Mouse (Mus musculus) cerebellum, adult 2 months (tissue): Measurements from ENCODE around the gene Kat7. TPM values are rescaled to one million over a fixed set of nuclear protein-coding genes. Genes with fewer than 3 reads are reported as not detected.

Experiments
- DNase-seq, 2 experiments: peaks; one replicate each; pipeline ENCODE4 v3.0.0; 2021
- H3K27ac ChIP-seq: fragments of 200-500 bp; 2 replicates; pipeline ENCODE4 v1.5.1; 2012; ENCODE audit warnings: low read length, control low read depth, inconsistent platforms; ENCODE audit not compliant: insufficient read depth
- H3K27me3 ChIP-seq: fragments of 200-500 bp; 2 replicates; pipeline ENCODE4 v1.6.1; 2012; ENCODE audit warnings: inconsistent platforms, mild to moderate bottlenecking, low read length, moderate library complexity; ENCODE audit not compliant: control insufficient read depth, insufficient read depth
- H3K4me1 ChIP-seq: fragments of 200-500 bp; 2 replicates; pipeline ENCODE4 v1.6.1; 2011; ENCODE audit warnings: low read length; ENCODE audit not compliant: control insufficient read depth, insufficient read depth
- H3K4me3 ChIP-seq: fragments of 200-500 bp; replicated peaks from 2 replicates; pipeline ENCODE3; 2011; ENCODE audit warnings: mild to moderate bottlenecking, low read depth, low read length, control low read depth; ENCODE audit not compliant: insufficient read depth
- CTCF ChIP-seq: fragments of 200-500 bp; IDR thresholded peaks from 2 replicates; pipeline ENCODE4 v1.5.1; 2011; ENCODE audit warnings: low read depth, mild to moderate bottlenecking, control low read depth, low read length, moderate library complexity, borderline replicate concordance; ENCODE audit not compliant: insufficient read depth
- POLR2A ChIP-seq: fragments of 200-500 bp; IDR thresholded peaks from 2 replicates; pipeline ENCODE4 v1.6.1; 2011; ENCODE audit warnings: low read length, control low read depth, borderline replicate concordance; ENCODE audit not compliant: insufficient read depth
- WGBS: fragments of 180-500 bp; shearing (Covaris S2); methylation state at CpG from one replicate; pipeline ENCODE4 v1.1.7; 2018; 5-methylcytosine and 5-hydroxymethylcytosine counted together
- polyA plus RNA-seq: library from polyadenylated mRNA; depleted of rRNA; stranded (reverse); fragments of >200 nt; gene quantifications from 2 replicates; pipeline ENCODE4 v1.2.3, GENCODE M21; 2012; rRNA removed

The Kat7 gene
- polyA plus RNA-seq, 1 experiment: 68.5 TPM

DNA sequence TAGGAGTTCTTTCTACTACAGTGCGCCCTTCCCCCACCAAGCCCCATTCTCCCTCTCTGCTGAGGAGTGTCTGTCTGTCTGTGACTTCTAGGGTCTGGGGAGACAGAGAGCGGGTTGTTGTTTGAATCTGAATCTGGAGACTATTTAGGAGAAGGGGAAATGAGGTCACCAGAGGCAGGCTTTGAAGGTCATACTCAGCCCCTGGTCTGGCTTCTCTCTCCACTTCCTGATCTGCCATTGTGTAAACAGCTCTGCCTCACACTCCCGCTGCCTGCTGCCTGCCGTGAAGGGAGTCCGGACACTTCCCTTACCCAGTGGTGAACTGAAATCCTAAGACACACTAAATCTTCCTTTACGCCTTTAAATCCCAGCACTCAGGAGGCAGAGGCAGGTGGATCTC, 71.6 kb downstream of the Kat7 start:
- Histone ChIP-seq H3K27ac (no peak overlapping the region), H3K27me3 (no peaks in the 10 kb centered on the region), H3K4me1 (no peaks in the 10 kb centered on the region), H3K4me3 (no peak overlapping the region)
- no peak for DNase-seq
- no peak for TF ChIP-seq POLR2A
- no peak for TF ChIP-seq CTCF
- WGBS: 89% methylated on average over 6 of the region's 6 CpGs

DNA sequence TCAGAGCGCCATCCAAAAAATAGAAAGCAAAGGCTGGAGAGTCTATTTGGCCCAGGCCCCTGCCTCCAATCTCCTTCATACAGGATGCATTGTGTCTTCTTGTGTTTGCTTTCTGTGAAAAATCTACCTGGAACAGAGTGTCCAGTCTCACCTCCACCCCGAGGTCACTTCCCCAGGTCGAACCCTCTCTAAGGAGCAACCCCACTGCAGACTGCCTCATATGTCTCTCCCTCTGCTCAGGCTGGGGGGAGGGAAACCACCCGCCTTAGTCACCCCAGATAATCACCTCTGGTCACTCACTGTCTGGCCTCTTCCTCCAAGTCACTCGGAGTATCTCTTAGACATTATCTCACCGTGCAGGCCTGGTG, 77.7 kb downstream of the Kat7 start:
- 44% methylated on average over 6 of the region's 6 CpGs for WGBS
- Histone ChIP-seq H3K27ac (no peak overlapping the region), H3K4me3 (no peak overlapping the region), H3K4me1 (no peaks in the 10 kb centered on the region), H3K27me3 (no peaks in the 10 kb centered on the region)
- TF ChIP-seq POLR2A (no peak), CTCF (no peak)
- no peak for DNase-seq

DNA sequence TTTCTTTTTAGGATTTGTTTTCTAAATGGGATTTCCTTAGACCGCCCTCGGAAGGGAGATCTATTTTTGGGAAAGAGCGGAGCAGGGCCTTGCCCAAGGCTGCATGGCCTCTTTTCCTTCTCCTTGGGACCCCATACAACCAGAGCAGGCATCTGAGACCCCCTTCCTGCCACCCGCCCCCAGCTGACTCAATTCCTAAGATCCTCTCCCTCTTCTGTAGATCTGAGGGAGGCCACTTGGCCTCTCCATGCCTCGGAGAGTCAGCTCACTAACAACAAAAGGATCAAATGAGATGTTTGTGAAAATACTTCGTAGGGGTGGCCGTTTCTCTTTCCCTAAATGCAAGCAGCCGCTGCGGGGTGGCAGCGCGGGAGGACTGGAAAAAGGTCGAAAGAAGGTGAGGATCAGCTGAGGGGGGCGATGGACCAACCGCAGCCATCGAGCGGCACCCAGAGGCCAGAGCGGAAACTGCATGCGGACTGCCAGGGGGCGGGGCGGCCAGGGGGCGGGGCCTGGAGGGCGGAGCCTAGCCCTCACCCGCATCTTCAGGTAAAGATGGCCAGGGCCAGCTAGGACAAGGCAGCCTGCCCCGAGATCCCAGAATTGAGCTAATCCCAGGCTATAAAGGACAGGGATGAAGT, 78.2 kb downstream of the Kat7 start:
- WGBS: 15% methylated on average over 24 of the region's 24 CpGs
- H3K4me1 ChIP-seq: no peaks in the 10 kb centered on the region
- H3K4me3 ChIP-seq: no peak overlapping the region
- H3K27ac ChIP-seq: no peak overlapping the region
- TF ChIP-seq POLR2A (no peak), CTCF (peak; percentile 64)
- peak; percentile 55 to 79 for DNase-seq
- no peaks in the 10 kb centered on the region for H3K27me3 ChIP-seq

DNA sequence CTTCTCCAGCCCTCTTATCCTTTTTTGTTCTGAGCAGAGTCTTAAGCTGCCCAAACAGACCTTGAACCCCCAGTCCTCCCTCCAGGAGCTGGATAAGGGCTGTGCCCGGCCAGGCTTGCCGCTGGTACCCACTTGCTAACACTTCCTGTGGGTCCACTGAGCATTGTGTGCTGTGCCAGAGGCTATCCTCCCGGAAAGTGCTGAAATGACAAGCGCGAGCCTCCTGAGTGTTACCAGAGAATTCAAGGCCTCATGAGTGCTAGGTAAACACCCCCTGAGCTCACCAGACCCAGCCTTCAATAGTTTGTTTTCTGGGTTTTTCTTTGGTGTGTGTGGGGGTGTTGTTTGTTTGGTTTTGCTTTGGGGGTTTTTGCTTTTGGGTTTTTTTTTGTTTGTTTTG, 82.6 kb downstream of the Kat7 start:
- TF ChIP-seq POLR2A: no peak
- no peak for TF ChIP-seq CTCF

DNA sequence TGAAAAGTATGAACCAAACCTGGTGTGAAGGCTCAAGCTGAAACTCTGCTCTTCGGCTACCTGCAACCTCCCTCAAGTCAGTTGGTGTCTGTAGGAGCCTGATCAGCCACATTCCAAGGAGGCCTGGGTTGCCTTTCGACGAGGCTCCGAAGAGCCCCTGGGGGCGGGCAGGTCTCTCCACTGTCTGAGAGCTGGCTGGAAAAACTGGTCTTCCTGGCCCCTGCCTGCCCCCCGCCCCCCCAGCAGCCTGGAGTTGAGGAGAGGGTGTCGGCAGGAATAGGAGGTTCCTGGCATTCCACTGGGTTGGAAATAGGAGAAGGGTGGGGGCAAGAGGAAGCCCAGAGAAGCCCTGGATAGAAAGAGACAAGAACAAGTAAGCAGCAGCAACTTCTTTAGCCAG, 84.6 kb downstream of the Kat7 start:
- Histone ChIP-seq H3K4me1 (no peaks in the 10 kb centered on the region), H3K27me3 (peaks cover 2% of the 10 kb centered on the region; the same call in 1 of the 2 replicates), H3K4me3 (no peak overlapping the region), H3K27ac (no peak overlapping the region)
- 53% methylated on average over 7 of the region's 7 CpGs for WGBS
- no peak for DNase-seq
- TF ChIP-seq POLR2A (no peak), CTCF (no peak)

More for the DNA sequence above, 82.6 kb downstream of the Kat7 start:
- 63% methylated on average over 5 of the region's 5 CpGs for WGBS
- Histone ChIP-seq H3K4me1 (no peaks in the 10 kb centered on the region), H3K27ac (no peak overlapping the region), H3K4me3 (no peak overlapping the region), H3K27me3 (peaks cover 2% of the 10 kb centered on the region; the same call in 1 of the 2 replicates)
- no peak for DNase-seq

Other genes with a start within 250 kb of the Kat7 start
- gene Itga3, start 233.4 kb downstream of the Kat7 start, polyA plus RNA-seq: 49.4 and 55.5 TPM in 2 replicates
- 0.38 TPM in 2 replicates for gene Dlx3, start 190.1 kb downstream of the Kat7 start, polyA plus RNA-seq
- 0.70 and 1.4 TPM in 2 replicates for gene Dlx4, start 164.0 kb downstream of the Kat7 start, polyA plus RNA-seq
- gene Tac4, start 48.7 kb downstream of the Kat7 start, polyA plus RNA-seq: 0.26 and 0.55 TPM in 2 replicates
- gene Fam117a, start 26.8 kb upstream of the Kat7 start, polyA plus RNA-seq: 14.3 and 17.4 TPM in 2 replicates
- 88.5 and 90.3 TPM in 2 replicates for gene Slc35b1, start 74.4 kb upstream of the Kat7 start, polyA plus RNA-seq
- 147 and 149 TPM in 2 replicates for gene Spop, start 103.8 kb upstream of the Kat7 start, polyA plus RNA-seq
- 18.6 and 19.9 TPM in 2 replicates for gene Nxph3, start 204.3 kb upstream of the Kat7 start, polyA plus RNA-seq